Mouse (Mus musculus) cerebellum, adult 2 months (tissue): ENCODE results near the gene Gm45785.

Experiments used
- CTCF ChIP-seq: fragments of 200-500 bp; IDR thresholded peaks from 2 replicates; pipeline ENCODE4 v1.5.1; 2011; ENCODE audit warnings: low read depth, mild to moderate bottlenecking, control low read depth, low read length, moderate library complexity, borderline replicate concordance; ENCODE audit not compliant: insufficient read depth
- POLR2A ChIP-seq: fragments of 200-500 bp; IDR thresholded peaks from 2 replicates; pipeline ENCODE4 v1.6.1; 2011; ENCODE audit warnings: low read length, control low read depth, borderline replicate concordance; ENCODE audit not compliant: insufficient read depth

DNA sequence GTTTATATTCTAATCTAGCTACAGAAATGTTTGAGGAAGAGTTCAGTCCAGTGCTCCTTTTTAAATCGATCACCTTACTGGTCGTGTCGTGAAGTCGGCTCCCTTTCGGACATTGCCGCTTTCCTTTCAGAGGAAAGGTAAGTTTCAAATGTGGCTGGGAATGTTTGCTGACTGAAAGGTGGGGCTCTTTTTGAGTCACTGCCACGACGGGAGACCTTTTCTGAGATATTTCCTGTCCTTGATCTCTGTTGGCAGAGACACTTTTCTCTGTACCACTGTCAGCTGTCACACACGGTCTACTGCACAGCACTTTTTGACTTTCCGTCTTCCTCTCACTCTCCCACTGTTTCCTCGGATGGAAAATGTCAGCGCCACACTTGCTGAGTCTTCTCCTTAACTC lies 43.3 kb downstream of the Gm45785 start:
- no peak for TF ChIP-seq CTCF
- TF ChIP-seq POLR2A, result no peak
